7 mouse cellular contexts compared by ENCODE assay signal in the genomic region with DNA sequence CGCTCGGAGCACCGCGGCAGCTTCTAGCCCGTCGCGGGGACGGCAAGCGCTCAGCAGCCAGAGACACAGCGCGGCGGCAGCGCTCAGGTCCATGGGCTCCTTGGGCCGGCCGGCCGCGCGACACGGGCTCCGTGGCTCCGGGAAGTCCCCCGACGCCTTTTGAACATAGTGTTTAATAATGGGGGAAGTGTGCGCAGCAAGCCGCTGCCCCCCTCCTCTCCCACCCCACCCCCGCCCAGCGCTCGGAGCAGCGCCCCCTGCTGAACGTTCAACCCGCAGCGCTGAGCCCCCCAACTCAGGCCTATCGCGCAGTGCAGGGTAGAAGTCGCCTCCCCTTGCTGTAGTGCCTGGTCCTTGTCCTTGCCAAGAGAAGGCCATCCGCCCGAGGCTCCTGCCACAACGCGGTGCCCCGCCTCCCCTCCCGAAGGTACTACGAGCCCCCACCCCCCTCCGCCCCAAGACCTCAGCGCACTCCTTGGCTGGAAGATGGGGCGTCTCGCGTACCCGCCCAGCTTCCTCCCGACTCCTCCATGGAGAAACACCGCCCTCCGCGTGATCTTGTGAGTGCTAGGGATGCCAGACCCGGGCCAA. TPM values are rescaled to one million over a fixed set of nuclear protein-coding genes. Genes with fewer than 3 reads are reported as not detected.
DNase-seq lines count a peak whose midpoint lies in the region; ATAC-seq and TF ChIP-seq lines count a peak whose summit lies in the region.

Gdf7 (minus strand) TSS at position 114 of the 591 bp plus-strand sequence.

- H3K4me1 ChIP-seq in lung, postnatal 0 days (ENCODE audit: insufficient read depth, low read depth, low read length): peaks cover 3% of the 10 kb centered on the region; the same call in 1 of the 2 replicates
- H3K4me1 ChIP-seq in forebrain, embryonic 11.5 days (replicated peaks; ENCODE audit: control insufficient read depth, insufficient read depth, low read length): peaks cover 17% of the 10 kb centered on the region
- H3K4me1 ChIP-seq in limb, embryonic 13.5 days: peaks cover 37% of the 10 kb centered on the region
- H3K4me1 ChIP-seq in stomach, embryonic 15.5 days: peaks cover 26% of the 10 kb centered on the region

- H3K4me2 ChIP-seq in lung, postnatal 0 days (replicated peaks; ENCODE audit: low read depth, low read length): peak within 1 kb of the TSS; percentile 65
- peak within 1 kb of the TSS; percentile 61 for H3K4me2 ChIP-seq in forebrain, embryonic 11.5 days (ENCODE audit: low read depth, low read length, severe bottlenecking)
- H3K4me2 ChIP-seq in limb, embryonic 13.5 days (replicated peaks): peak within 1 kb of the TSS; percentile 89
- peak within 1 kb of the TSS; percentile 87 for H3K4me2 ChIP-seq in stomach, embryonic 15.5 days

- DNase-seq in lung, postnatal 0 days (ENCODE audit: low spot score): no peak
- DNase-seq in lung, adult 18-20 months: no peak
- DNase-seq in forebrain, embryonic 11.5 days (ENCODE audit: low spot score): peak; percentile 76
- no peak for DNase-seq in adipocyte (ENCODE audit: low spot score)
- DNase-seq in adrenal gland, adult 18-20 months (ENCODE audit: low spot score in 2 of 2): no peak

- peak; percentile 40 for TF ChIP-seq CTCF in lung, postnatal 0 days (IDR thresholded peaks at IDR 0.05)

- TF ChIP-seq EP300 in lung, postnatal 0 days (IDR thresholded peaks at IDR 0.05): no peak

- no peaks in the 10 kb centered on the region for H3K9me3 ChIP-seq in lung, postnatal 0 days (ENCODE audit: low read length)
- no peaks in the 10 kb centered on the region for H3K9me3 ChIP-seq in forebrain, embryonic 11.5 days (ENCODE audit: control insufficient read depth, low read length)
- no peaks in the 10 kb centered on the region for H3K9me3 ChIP-seq in limb, embryonic 13.5 days
- no peaks in the 10 kb centered on the region for H3K9me3 ChIP-seq in stomach, embryonic 15.5 days

- H3K4me3 ChIP-seq in lung, postnatal 0 days (ENCODE audit: low read depth, low read length): peak within 1 kb of the TSS; percentile 44
- H3K4me3 ChIP-seq in forebrain, embryonic 11.5 days (ENCODE audit: low read depth, low read length): peak within 1 kb of the TSS; percentile 38
- H3K4me3 ChIP-seq in limb, embryonic 13.5 days: peak within 1 kb of the TSS; percentile 50
- H3K4me3 ChIP-seq in stomach, embryonic 15.5 days (replicated peaks): peak within 1 kb of the TSS; percentile 42

- WGBS in lung, postnatal 0 days: 3% methylated on average over 32 of the region's 53 CpGs
- 1% methylated on average over 47 of the region's 53 CpGs for WGBS in forebrain, embryonic 11.5 days
- WGBS in limb, embryonic 13.5 days: 1% methylated on average over 47 of the region's 53 CpGs
- under 1% methylated on average over 48 of the region's 53 CpGs for WGBS in stomach, embryonic 15.5 days

- no peaks in the 10 kb centered on the region for H3K36me3 ChIP-seq in lung, postnatal 0 days (ENCODE audit: insufficient read depth, low read length)
- no peaks in the 10 kb centered on the region for H3K36me3 ChIP-seq in forebrain, embryonic 11.5 days (ENCODE audit: control insufficient read depth, insufficient read depth, low read length)
- H3K36me3 ChIP-seq in limb, embryonic 13.5 days: no peaks in the 10 kb centered on the region
- no peaks in the 10 kb centered on the region for H3K36me3 ChIP-seq in stomach, embryonic 15.5 days

- H3K9ac ChIP-seq in lung, postnatal 0 days (replicated peaks; ENCODE audit: low read depth): no peak within 1 kb of the TSS
- 0 out of 2 replicates have a peak within 1 kb of the TSS, but pooled peaks have one; percentile 16 for H3K9ac ChIP-seq in forebrain, embryonic 11.5 days (ENCODE audit: low read length)
- peak within 1 kb of the TSS; percentile 55 for H3K9ac ChIP-seq in limb, embryonic 13.5 days
- H3K9ac ChIP-seq in stomach, embryonic 15.5 days: no peak within 1 kb of the TSS

- no peak within 1 kb of the TSS for H3K27ac ChIP-seq in lung, postnatal 0 days (ENCODE audit: low read length)
- no peak within 1 kb of the TSS for H3K27ac ChIP-seq in forebrain, embryonic 11.5 days (ENCODE audit: low read depth, low read length)
- no peak within 1 kb of the TSS for H3K27ac ChIP-seq in limb, embryonic 13.5 days
- no peak within 1 kb of the TSS for H3K27ac ChIP-seq in stomach, embryonic 15.5 days

- peak; percentile 27 for ATAC-seq in lung, postnatal 0 days
- peak; percentile 49 for ATAC-seq in forebrain, embryonic 11.5 days (replicated peaks; ENCODE audit: low FRiP score)
- peak; percentile 34; the same call in 1 of the 2 replicates for ATAC-seq in limb, embryonic 13.5 days (ENCODE audit: low FRiP score, low read depth)
- ATAC-seq in stomach, embryonic 15.5 days (ENCODE audit: insufficient read depth, low FRiP score, low read depth): no peak

- H3K27me3 ChIP-seq in lung, postnatal 0 days (replicated peaks; ENCODE audit: insufficient read depth, low read length): peaks cover 79% of the 10 kb centered on the region
- peaks cover 86% of the 10 kb centered on the region for H3K27me3 ChIP-seq in forebrain, embryonic 11.5 days (ENCODE audit: control insufficient read depth, insufficient read depth, low read length)
- H3K27me3 ChIP-seq in limb, embryonic 13.5 days: peaks cover 96% of the 10 kb centered on the region
- peaks cover 88% of the 10 kb centered on the region for H3K27me3 ChIP-seq in stomach, embryonic 15.5 days (replicated peaks)

RNA-seq across cellular contexts. Expression of gene Gdf7, which starts in this region (rescaled TPM):
- polyA plus RNA-seq in lung, postnatal 0 days (2015; fragmentation: Nextera tagmentation; extraction: Ambion mirVana): not detected in 2 replicates
- 0.75 TPM in 1 of 2 replicates, not detected in the other for polyA plus RNA-seq in forebrain, embryonic 11.5 days (2014; fragmentation: Nextera tagmentation; extraction: Ambion mirVana)
- 0.20 TPM in 1 of 2 replicates, not detected in the other for polyA plus RNA-seq in limb, embryonic 13.5 days (2015; fragmentation: Nextera tagmentation; extraction: Ambion mirVana)
- polyA plus RNA-seq in stomach, embryonic 15.5 days (2015; fragmentation: Nextera tagmentation; extraction: Ambion mirVana): not detected in 2 replicates
- not detected for total RNA-seq in adrenal gland, adult 18-20 months (2021)

Comparison
In these comparisons a context has a peak if more than half of its experiments do, and no peak if none do; other contexts are left out.
1. Peak in ATAC-seq, H3K4me3 ChIP-seq and H3K4me2 ChIP-seq in lung, postnatal 0 days; RNA of the gene not detected or under 1 TPM.
2. Peak in DNase-seq, ATAC-seq, H3K4me3 ChIP-seq, H3K9ac ChIP-seq and H3K4me2 ChIP-seq in forebrain, embryonic 11.5 days; RNA of the gene not detected or under 1 TPM.
3. Peak in ATAC-seq, H3K4me3 ChIP-seq, H3K9ac ChIP-seq and H3K4me2 ChIP-seq in limb, embryonic 13.5 days; RNA of the gene not detected or under 1 TPM.